Mouse (Mus musculus) ovary, postnatal 36 days (tissue): Measurements from ENCODE around the gene Lsamp.
"Not testable (repeated sequence)": the region's sequence is repeated elsewhere in the genome, so short reads cannot be mapped to it uniquely, and the experiment has no call there.

Experiments
- DNase-seq: peaks from one replicate; pipeline ENCODE4 v3.0.0; 2022; ENCODE audit warnings: low spot score, mixed read lengths

The Lsamp gene

GRCm38 (mm10) chr16:41936908-41937595 is 1952.9 kb downstream of the Lsamp start:
- DNase-seq, result no peak

DNA sequence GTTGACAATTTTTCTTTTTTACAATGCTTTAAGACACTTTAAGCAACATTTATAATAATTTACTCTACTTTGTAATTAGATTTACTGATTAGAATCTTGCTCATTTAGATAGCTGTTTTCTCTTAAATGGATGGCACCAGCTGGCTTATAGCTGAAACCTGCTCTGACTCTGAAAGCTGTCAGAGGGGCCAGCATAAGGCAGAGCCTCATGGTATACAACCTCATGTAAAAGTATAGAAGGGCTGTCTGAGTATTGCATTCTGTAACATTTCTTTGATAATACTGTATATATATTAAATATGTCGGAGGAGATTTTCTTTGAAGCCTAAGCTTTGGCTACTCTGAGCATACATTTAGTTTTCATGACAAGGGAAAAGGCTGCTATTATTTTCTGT is 1953.4 kb downstream of the Lsamp start:
- no peak for DNase-seq

- DNase-seq, result no peak
These were observed 1954.1 kb downstream of the Lsamp start for GRCm38 (mm10) chr16:41938258-41938657.

DNA sequence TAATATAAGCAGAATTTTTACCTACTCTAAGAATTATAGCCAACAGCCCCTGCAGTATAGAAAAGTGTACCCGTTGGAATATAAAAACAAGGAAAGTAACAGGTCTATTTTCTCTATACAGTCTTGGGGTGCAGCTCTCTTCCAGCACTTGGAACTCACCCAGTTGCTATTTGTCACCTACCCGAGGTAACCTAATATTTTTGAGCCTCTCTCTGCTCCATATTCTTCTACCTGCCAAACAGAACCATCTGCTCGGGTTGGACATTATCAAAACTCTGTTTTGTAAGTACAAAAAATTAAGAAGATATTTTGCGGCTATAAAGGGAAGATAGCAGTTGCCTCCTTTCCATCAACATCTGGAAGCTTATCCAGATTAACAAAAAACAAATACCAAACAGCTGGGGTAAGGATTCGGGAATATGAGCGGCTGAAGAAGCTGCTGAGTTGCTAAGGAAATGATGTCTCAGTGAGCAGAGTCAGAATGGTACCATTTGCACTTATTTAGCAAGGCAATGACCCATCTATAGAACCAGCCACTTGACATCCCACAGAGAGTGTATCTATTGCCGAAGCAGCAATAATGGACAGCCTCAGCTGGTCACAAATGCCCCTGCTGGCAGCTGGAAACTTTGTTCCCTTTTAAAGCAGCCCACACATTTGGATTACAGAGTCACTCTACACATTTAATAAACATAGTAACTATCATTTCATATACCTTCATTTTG is 1957.6 kb downstream of the Lsamp start:
- DNase-seq, result no peak

- no peak for DNase-seq
These were observed 1973.7 kb downstream of the Lsamp start for GRCm38 (mm10) chr16:41957811-41958210.

GRCm38 (mm10) chr16:41965636-41966035 is 1981.5 kb downstream of the Lsamp start:
- DNase-seq, result no peak

GRCm38 (mm10) chr16:41969215-41969614 is 1985.1 kb downstream of the Lsamp start:
- DNase-seq, result no peak

DNA sequence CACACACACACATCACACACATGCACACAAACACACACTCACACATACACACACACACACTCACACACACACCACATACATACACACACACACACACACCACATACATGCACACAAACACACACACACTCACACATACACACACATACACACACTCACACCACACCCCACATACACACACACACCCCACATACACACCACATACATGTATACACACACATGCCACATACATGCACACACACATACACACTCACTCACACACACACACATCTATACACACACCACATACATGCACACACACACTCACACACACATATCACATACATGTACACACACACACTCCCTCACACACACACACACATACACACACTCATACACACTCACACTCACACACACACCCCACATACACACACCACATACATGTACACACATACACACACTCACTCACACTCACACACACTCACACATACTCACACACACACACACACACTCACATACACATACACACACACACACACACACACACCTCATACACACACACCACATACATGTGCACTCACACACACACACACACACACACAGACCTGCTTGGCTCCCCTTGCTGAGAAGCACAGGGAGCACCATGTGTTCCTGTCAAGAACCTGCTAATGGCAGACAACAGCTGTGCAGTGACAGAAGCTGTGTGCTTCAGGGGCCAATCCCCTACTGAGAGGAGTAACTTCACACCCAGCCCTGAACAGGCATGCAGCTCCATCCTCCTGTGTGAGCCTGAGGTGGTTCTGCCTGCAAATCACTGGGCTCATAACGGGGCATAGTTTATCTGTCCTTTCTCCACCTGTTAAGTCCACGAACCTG is 1990.9 kb downstream of the Lsamp start:
- no peak for DNase-seq

GRCm38 (mm10) chr16:41976897-41977296 is 1992.7 kb downstream of the Lsamp start:
- DNase-seq, result no peak

DNA sequence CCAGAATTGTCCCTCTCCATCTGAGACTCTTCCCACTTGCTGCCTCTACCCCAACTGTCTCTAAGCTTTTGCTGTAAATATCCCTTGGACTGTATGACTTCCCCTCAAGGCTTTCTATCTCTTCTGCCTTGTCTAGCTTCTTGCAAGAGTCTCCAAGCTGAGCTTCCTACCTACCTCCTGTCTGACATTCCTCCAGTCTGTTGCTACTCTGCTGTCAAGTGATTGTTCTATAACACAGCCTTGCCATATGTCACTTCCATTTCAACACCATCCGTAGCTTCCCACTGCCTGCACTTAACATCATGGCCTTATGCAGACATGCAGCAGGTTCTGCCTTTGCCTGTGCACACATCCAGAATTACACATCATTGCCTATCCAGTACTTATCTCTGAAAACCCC is 2012.8 kb downstream of the Lsamp start:
- DNase-seq, result no peak

DNA sequence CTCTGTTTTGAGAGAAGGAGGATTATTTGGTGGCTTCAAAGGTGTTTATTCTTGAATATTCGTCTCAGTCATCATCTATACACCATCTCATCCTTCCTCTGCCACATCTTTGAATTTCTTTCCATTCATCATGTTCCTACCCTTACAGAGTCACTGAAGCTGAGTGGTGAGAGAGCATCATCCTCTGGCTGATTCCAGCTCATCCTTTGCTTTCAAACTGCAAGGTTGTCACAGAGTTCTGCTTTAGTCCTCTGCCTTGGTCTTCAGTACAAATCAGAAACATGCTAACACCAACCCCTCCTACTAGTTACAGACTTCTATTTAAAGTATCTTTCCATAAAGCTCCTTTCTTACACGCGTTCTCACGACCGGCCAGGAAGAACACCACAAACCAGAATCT is 2018.8 kb downstream of the Lsamp start:
- no peak for DNase-seq

DNA sequence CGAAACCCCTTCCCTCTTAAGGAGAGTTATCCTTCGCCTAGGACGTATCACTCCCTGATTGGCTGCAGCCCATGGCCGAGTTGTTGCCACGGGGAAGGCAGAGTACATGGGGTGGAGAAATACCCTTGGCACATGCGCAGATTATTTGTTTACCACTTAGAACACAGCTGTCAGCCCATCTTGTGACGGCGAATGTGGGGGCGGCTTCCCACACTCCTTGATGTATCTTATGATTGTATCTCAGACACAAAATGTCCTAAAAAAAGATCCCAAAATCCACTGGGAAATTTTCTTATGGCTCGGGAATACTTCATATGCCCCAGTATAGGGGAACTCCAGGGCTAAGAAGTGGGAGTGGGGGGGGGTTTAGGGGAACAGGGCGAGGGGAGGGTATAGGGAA is 2019.3 kb downstream of the Lsamp start:
- not testable (repeated sequence) for DNase-seq

GRCm38 (mm10) chr16:42004166-42004565 is 2020.0 kb downstream of the Lsamp start:
- no peak for DNase-seq

- no peak for DNase-seq
These were observed 2030.8 kb downstream of the Lsamp start for GRCm38 (mm10) chr16:42014937-42015336.

DNA sequence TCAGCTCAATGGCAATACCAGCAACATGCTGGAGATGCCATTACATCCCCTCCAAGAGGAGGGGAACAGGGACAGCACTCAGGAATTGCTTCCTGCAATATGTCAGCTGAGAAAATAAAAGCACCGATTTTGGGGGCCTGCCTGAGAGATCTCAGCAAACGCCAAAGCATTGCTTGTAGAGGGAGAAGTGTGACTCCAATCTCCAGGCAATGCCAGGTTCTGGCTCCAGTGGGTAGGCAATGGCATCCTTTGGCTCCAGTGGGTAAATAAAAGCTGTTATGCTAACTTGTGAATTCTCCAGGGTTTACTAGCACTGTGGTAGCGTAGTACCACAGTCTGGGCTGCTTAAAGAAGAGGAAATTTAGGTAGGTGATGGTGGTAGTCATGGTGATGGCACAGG is 2031.3 kb downstream of the Lsamp start:
- no peak for DNase-seq

- no peak for DNase-seq
These were observed 2032.9 kb downstream of the Lsamp start for GRCm38 (mm10) chr16:42016791-42017643.

DNA sequence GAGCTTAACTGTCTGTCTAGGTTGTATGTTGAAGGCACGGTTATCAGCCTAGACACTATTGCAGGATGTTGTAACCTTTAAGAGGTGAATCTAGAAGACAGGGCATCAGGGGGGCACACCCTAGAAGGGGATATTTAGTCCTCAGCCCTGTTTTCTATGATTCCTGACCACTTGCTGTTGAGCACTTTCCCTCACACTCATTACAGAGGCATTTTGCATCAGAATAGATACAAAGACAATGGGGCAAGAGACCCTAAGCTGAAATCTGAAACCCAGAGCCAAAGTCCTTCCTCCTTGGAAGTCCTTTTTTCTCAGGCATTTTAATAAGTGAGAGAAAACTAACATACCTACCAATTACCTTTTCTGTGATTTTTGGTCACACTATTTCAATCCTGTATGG is 2038.4 kb downstream of the Lsamp start:
- DNase-seq, result no peak

GRCm38 (mm10) chr16:42032030-42032429 is 2047.9 kb downstream of the Lsamp start:
- no peak for DNase-seq

DNA sequence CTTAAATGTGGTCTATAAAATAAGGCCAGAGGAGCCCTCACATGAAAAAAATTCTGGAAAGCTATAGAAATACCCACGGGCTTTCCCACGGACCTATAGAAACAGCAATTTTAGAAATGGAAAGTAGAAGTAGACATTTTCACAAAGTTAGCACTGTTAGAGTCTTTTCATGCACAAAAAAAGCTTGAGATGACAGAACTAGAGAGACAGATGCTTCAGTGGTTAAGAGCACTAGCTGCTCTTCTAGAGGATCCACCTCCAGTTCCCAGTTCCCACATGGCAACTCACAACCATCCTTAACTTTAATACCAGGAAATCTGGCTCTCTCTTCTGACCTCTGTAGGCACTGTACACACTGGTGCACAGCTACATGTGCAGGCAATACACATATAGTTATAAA is 2049.3 kb downstream of the Lsamp start:
- DNase-seq, result no peak

DNA sequence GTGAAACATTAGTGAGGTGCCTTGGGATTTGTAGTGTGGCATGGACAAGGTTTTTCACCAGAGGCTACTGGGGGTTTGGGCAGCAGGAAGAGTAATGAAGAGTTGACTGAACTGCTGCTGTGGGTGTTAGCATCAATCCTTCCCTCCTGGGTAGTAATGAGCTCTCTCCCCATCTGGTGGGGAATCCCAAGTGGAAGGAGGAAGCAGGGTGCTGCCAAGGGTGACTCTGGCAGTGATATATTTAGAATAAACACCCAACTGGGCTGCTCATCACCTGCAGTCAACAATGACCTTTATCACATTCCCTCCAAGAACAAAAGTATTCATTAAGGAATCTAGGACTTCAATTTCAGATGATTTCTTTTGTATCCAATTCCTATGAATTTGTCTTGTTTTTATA is 2064.0 kb downstream of the Lsamp start:
- DNase-seq, result no peak

DNA sequence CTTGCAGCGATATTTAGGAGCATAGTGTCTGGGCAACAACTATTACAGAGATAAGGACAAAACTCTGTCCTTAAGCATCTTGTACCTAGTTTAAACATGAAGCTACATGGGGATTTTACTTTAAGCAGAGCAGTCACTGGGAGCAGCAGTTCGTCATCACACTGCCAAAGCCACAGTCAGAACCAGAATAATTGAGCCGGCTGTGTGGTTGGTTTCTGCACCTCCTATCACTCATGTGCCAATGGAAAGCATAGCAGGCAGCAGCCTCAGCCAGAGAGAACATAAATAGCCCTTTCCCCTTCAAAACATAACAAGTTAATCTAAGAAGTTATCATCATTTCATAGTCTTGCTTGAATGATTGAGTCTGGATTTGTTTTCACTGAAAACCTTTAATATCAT is 2075.8 kb downstream of the Lsamp start:
- DNase-seq, result no peak

DNA sequence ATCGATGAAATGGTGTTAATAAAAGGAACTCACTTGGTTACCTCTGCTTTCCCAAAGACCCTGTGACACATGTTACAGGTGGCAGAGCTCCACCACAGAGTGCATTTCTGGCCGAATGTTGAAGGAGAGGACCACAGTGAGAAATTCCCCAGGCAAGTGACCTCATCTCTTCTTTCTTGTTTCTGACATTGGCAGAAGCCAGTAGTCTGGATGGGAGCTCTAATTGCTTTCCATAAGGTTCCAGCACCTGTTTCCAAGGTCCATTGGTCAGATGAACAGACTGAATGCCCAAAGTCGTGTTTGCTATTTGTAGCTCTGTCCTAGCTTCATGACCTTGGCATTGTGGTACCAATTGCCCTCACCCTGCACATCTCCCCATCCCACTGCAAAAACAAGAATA is 2090.2 kb downstream of the Lsamp start:
- no peak for DNase-seq
